8 mouse cellular contexts compared by ENCODE assay signal in genomic region chr7:29128725-29129124, GRCm38 (mm10). TPM values are rescaled to one million over a fixed set of nuclear protein-coding genes. Genes with fewer than 3 reads are reported as not detected.
DNase-seq lines count a peak whose midpoint lies in the region; TF ChIP-seq lines count a peak whose summit lies in the region.

No protein-coding gene starts in this region.

- H3K4me1 ChIP-seq in small intestine, adult 2 months (ENCODE audit: control insufficient read depth, insufficient read depth, insufficient read length, low read length) = peaks cover 3% of the 10 kb centered on the region; the same call in 1 of the 2 replicates
- peaks cover 20% of the 10 kb centered on the region for H3K4me1 ChIP-seq in forebrain, embryonic 10.5 days

- intact Hi-C loops in gastrocnemius, adult 2 months (cut with DNase I) = no loop called here

- no peak for TF ChIP-seq POLR2A in brain, embryonic 14.5 days (IDR thresholded peaks at IDR 0.05; ENCODE audit: borderline replicate concordance, extremely low read depth, insufficient read depth, insufficient read length, poor library complexity, severe bottlenecking)
- TF ChIP-seq POLR2A in small intestine, adult 2 months (IDR thresholded peaks at IDR 0.05; ENCODE audit: low read depth, low read length) = no peak

- no peak for DNase-seq in gastrocnemius, adult 2 months
- no peak for DNase-seq in gastrocnemius, postnatal 4 days (ENCODE audit: low spot score in 2 of 2)
- peak; percentile 26 for DNase-seq in lung, postnatal 36 days
- no peak for DNase-seq in lung, postnatal 10 days
- peak; percentile 58 for DNase-seq in brain, embryonic 14.5 days (ENCODE audit: low read depth)
- no peak for DNase-seq in c-Kit-positive CD71-positive TER-119-positive erythroid progenitor cells, embryonic 14.5 days (ENCODE audit: low spot score)
- no peak for DNase-seq in forebrain, embryonic 10.5 days (ENCODE audit: extremely low spot score, low spot score)

- no peak overlapping the region for H3K27ac ChIP-seq in gastrocnemius, adult 2 months
- H3K27ac ChIP-seq in small intestine, adult 2 months (ENCODE audit: insufficient read depth, low read depth, low read length) = no peak overlapping the region
- H3K27ac ChIP-seq in forebrain, embryonic 10.5 days = no peak overlapping the region

- no peaks in the 10 kb centered on the region; the same call in 1 of the 2 replicates for H3K27me3 ChIP-seq in small intestine, adult 2 months (ENCODE audit: control insufficient read depth, insufficient read depth, low read length)
- peaks cover 16% of the 10 kb centered on the region for H3K27me3 ChIP-seq in forebrain, embryonic 10.5 days (ENCODE audit: poor library complexity, severe bottlenecking)

- no peaks in the 10 kb centered on the region for H3K36me3 ChIP-seq in small intestine, adult 2 months (ENCODE audit: control insufficient read depth, insufficient read depth, low read length)
- no peaks in the 10 kb centered on the region for H3K36me3 ChIP-seq in forebrain, embryonic 10.5 days (replicated peaks)

- 91% methylated on average over 2 of the region's 2 CpGs for WGBS in small intestine, adult 2 months
- WGBS in forebrain, embryonic 10.5 days = 31% methylated on average over 2 of the region's 2 CpGs

- no peaks in the 10 kb centered on the region for H3K9me3 ChIP-seq in forebrain, embryonic 10.5 days

- TF ChIP-seq CTCF in gastrocnemius, adult 2 months (IDR thresholded peaks at IDR 0.05) = peak; percentile 64
- peak; percentile 56; the same call in 1 of the 2 replicates for TF ChIP-seq CTCF in brain, embryonic 14.5 days (IDR thresholded peaks at IDR 0.05; ENCODE audit: borderline replicate concordance, extremely low read depth, insufficient read depth, insufficient read length)
- peak; percentile 64; the same call in 1 of the 2 replicates for TF ChIP-seq CTCF in small intestine, adult 2 months (IDR thresholded peaks at IDR 0.05; ENCODE audit: extremely low read depth, insufficient read length, insufficient replicate concordance, low read depth, low read length)

- H3K4me3 ChIP-seq in gastrocnemius, adult 2 months = no peak overlapping the region
- H3K4me3 ChIP-seq in small intestine, adult 2 months (ENCODE audit: low read depth, low read length) = no peak overlapping the region
- no peak overlapping the region for H3K4me3 ChIP-seq in forebrain, embryonic 10.5 days

RNA-seq across cellular contexts. Expression of gene Ryr1, which starts 3.7 kb away (rescaled TPM):
- total RNA-seq in gastrocnemius, adult 2 months (2021) = 1,000 to 10,000 TPM; 1,499 to 2,077 TPM
- 100 to 1,000 TPM; 420 to 483 TPM for total RNA-seq in gastrocnemius, postnatal 4 days (2021)
- polyA plus RNA-seq in brain, embryonic 14.5 days (2012; rRNA removed) = 6.3 and 9.1 TPM in 2 replicates
- 0.03 and 0.05 TPM in 2 replicates for polyA plus RNA-seq in small intestine, adult 2 months (2012; rRNA removed)
- 1.0 and 1.2 TPM in 2 replicates for polyA plus RNA-seq in forebrain, embryonic 10.5 days (2016; fragmentation: Nextera tagmentation; extraction: Ambion mirVana)

RNA-seq across cellular contexts. Expression of gene Rasgrp4, which starts 5.9 kb away (rescaled TPM):
- under 1 TPM; 0.61 to 0.84 TPM for total RNA-seq in gastrocnemius, adult 2 months (2021)
- total RNA-seq in gastrocnemius, postnatal 4 days (2021) = 1 to 10 TPM; 2.3 to 3.0 TPM
- 2.7 and 3.9 TPM in 2 replicates for polyA plus RNA-seq in brain, embryonic 14.5 days (2012; rRNA removed)
- 3.3 TPM in 2 replicates for polyA plus RNA-seq in small intestine, adult 2 months (2012; rRNA removed)
- 0.58 and 0.88 TPM in 2 replicates for polyA plus RNA-seq in forebrain, embryonic 10.5 days (2016; fragmentation: Nextera tagmentation; extraction: Ambion mirVana)

RNA-seq across cellular contexts. Expression of gene Fam98c, which starts 27.3 kb away (rescaled TPM):
- total RNA-seq in gastrocnemius, adult 2 months (2021) = 10 to 100 TPM; 10.2 to 11.5 TPM
- total RNA-seq in gastrocnemius, postnatal 4 days (2021) = 10 to 100 TPM; 12.8 to 13.2 TPM
- 21.1 and 28.2 TPM in 2 replicates for polyA plus RNA-seq in brain, embryonic 14.5 days (2012; rRNA removed)
- 72.6 and 216 TPM in 2 replicates for polyA plus RNA-seq in small intestine, adult 2 months (2012; rRNA removed)
- polyA plus RNA-seq in forebrain, embryonic 10.5 days (2016; fragmentation: Nextera tagmentation; extraction: Ambion mirVana) = 11.5 and 11.7 TPM in 2 replicates

RNA-seq across cellular contexts. Expression of gene Ggn, which starts 41.3 kb away (rescaled TPM):
- total RNA-seq in gastrocnemius, adult 2 months (2021) = under 1 TPM; 0.14 to 0.20 TPM
- under 1 TPM; 0.36 to 0.81 TPM for total RNA-seq in gastrocnemius, postnatal 4 days (2021)
- 0.38 and 0.85 TPM in 2 replicates for polyA plus RNA-seq in brain, embryonic 14.5 days (2012; rRNA removed)
- polyA plus RNA-seq in small intestine, adult 2 months (2012; rRNA removed) = 0.74 and 0.88 TPM in 2 replicates
- polyA plus RNA-seq in forebrain, embryonic 10.5 days (2016; fragmentation: Nextera tagmentation; extraction: Ambion mirVana) = 0.69 and 1.1 TPM in 2 replicates

RNA-seq across cellular contexts. Expression of gene Spred3, which starts 41.5 kb away (rescaled TPM):
- 1 to 10 TPM; 1.0 to 1.6 TPM for total RNA-seq in gastrocnemius, adult 2 months (2021)
- total RNA-seq in gastrocnemius, postnatal 4 days (2021) = 1 to 10 TPM; 2.9 to 3.3 TPM
- 29.0 and 35.6 TPM in 2 replicates for polyA plus RNA-seq in brain, embryonic 14.5 days (2012; rRNA removed)
- polyA plus RNA-seq in small intestine, adult 2 months (2012; rRNA removed) = 1.2 and 1.9 TPM in 2 replicates
- polyA plus RNA-seq in forebrain, embryonic 10.5 days (2016; fragmentation: Nextera tagmentation; extraction: Ambion mirVana) = 4.4 and 5.4 TPM in 2 replicates

Comparison
In these comparisons a context has a peak if more than half of its experiments do, and no peak if none do; other contexts are left out.
1. DNase-seq: peak in lung, postnatal 36 days (single experiment) and brain, embryonic 14.5 days (single experiment); none in gastrocnemius, adult 2 months (single experiment), gastrocnemius, postnatal 4 days (0 of 2), lung, postnatal 10 days (single experiment), c-Kit-positive CD71-positive TER-119-positive erythroid progenitor cells, embryonic 14.5 days (single experiment) and forebrain, embryonic 10.5 days (single experiment).
2. Peak in every context shown above with its lines, with median percentiles within 50 percentile points of each other: CTCF ChIP-seq.